Mouse (Mus musculus): Measurements from ENCODE around the gene Ccdc86. TPM values are rescaled to one million over a fixed set of nuclear protein-coding genes. Genes with fewer than 3 reads are reported as not detected.

The Ccdc86 gene
- polyA plus RNA-seq, 1 experiment: 6.2 TPM

DNA sequence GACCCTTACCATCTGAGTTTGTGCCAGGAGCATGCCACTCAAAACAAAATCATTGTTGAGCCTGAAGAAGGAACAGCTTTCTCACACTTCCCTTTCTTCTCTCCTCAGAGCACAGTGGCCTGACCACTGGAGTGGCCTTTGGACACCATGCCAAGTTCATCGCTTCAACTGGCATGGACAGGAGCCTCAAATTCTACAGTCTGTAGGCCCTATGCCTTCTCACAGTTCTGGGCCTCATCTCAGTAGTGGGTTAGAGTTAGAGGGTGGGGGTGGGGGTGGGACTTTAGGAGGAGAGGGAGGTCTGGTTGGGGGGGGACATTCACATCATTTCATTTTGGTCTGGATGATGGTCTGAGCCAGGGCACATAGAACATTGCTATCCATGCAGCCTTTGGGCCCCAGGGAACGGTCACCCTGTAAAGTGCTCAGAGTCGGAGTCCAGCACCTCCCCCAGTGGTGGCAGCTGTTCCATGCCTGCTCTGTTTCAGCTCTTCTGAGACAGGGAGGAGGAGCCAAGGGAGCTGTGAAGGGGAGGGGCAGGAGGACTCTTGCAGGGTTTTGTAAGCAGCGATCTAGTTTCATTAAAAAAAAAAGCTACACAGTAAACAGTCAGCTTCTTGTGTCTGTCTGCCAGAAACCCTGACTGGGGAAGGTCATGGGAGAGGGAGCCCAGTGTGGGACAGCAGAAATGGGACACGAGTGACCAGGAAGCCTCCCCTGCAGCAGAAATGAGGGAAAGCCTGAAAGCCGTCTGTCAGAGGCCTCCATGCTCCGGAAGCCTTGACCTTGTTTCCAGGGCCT is 43.9 kb downstream of the Ccdc86 start:
- TF ChIP-seq CTCF (IDR thresholded peaks at IDR 0.05; ENCODE audit: borderline replicate concordance, extremely low read depth, insufficient read depth, insufficient read length): no peak
- TF ChIP-seq POLR2A (IDR thresholded peaks at IDR 0.05; ENCODE audit: borderline replicate concordance, extremely low read depth, insufficient read depth, insufficient read length, poor library complexity, severe bottlenecking): no peak
- DNase-seq (ENCODE audit: low read depth): peak; percentile 24

DNA sequence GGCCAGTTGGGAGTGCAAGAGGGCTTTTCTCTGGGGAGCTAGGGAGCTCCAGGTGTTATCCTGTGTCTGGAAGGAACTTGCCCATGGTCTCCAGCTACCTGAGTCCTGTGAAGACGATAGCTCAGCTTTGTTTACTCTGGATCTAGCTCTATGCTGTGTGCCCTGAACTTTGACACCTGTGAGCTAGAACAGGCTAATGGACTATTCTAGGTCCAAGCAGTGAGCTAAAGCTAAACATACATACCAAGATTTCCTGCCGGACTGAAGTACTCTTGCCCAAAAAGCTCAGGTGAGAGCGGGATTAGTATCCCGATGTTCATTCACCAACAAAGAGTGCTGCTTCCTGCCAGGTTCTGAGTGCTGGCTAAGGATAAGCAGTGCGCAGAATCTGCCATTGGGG is 44.6 kb downstream of the Ccdc86 start:
- TF ChIP-seq CTCF (IDR thresholded peaks at IDR 0.05; ENCODE audit: borderline replicate concordance, extremely low read depth, insufficient read depth, insufficient read length): no peak
- TF ChIP-seq POLR2A (IDR thresholded peaks at IDR 0.05; ENCODE audit: borderline replicate concordance, extremely low read depth, insufficient read depth, insufficient read length, poor library complexity, severe bottlenecking): no peak
- DNase-seq (ENCODE audit: low read depth): no peak

DNA sequence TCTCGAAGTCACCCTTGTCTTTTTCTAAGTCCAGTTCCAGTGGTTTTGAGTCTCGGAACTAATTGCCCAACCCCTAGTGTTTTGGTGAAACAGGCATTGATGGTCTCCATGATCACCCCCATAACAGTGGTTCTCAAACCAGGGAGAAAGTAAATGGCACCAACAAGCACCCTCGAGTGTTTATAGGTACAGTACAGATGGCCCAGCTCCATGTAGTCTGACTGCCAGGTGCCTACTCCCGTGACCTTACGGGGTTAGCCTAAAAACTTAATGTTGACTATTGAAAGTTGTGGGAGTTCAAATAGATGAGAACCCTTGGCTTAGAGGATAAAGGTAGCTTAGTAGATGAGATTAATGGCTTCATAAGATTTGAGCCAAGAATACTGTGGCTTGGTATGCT is 48.0 kb downstream of the Ccdc86 start:
- no peak for TF ChIP-seq CTCF (IDR thresholded peaks at IDR 0.05; ENCODE audit: borderline replicate concordance, extremely low read depth, insufficient read depth, insufficient read length)
- no peak for TF ChIP-seq POLR2A (IDR thresholded peaks at IDR 0.05; ENCODE audit: borderline replicate concordance, extremely low read depth, insufficient read depth, insufficient read length, poor library complexity, severe bottlenecking)
- no peak for DNase-seq (ENCODE audit: low read depth)

DNA sequence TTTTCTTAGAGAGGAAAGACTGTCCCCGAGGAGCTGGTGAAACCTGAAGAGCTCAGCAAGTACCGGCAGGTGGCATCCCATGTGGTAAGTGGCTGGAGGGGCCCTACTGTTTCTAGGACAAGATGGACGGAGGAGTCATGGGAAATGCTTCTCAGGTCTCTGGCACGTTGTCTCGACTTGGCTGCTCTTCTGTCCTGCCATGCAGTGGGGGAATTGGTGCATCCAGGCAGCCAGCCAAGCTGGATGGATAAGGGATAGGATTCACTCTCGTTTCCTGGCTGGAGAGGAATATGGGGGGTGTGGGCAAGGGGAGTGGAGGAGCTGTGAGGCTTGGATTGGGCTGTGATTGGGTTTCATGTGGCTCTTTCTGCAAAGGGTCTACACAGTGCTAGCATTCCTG is 48.8 kb downstream of the Ccdc86 start:
- DNase-seq (ENCODE audit: low read depth): no peak
- TF ChIP-seq CTCF (IDR thresholded peaks at IDR 0.05; ENCODE audit: borderline replicate concordance, extremely low read depth, insufficient read depth, insufficient read length) (no peak), POLR2A (IDR thresholded peaks at IDR 0.05; ENCODE audit: borderline replicate concordance, extremely low read depth, insufficient read depth, insufficient read length, poor library complexity, severe bottlenecking) (no peak)

DNA sequence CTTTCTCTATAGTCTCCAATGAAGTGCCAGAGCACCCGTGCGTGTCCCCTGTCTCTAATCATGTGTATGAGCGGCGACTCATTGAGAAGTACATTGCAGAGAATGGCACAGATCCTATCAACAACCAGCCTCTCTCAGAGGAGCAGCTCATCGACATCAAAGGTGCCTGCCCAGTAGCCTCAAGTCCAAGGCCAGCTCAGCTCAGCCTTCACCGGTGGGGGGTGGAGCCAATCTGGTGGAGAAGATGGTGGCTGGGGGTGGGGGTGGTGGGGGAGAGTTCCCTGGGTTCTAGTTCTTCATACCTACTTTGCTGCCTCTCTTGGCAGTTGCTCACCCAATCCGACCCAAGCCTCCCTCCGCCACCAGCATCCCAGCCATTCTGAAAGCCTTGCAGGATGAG is 51.6 kb downstream of the Ccdc86 start:
- no peak for TF ChIP-seq POLR2A (IDR thresholded peaks at IDR 0.05; ENCODE audit: borderline replicate concordance, extremely low read depth, insufficient read depth, insufficient read length, poor library complexity, severe bottlenecking)
- no peak for TF ChIP-seq CTCF (IDR thresholded peaks at IDR 0.05; ENCODE audit: borderline replicate concordance, extremely low read depth, insufficient read depth, insufficient read length)
- DNase-seq (ENCODE audit: low read depth): no peak

DNA sequence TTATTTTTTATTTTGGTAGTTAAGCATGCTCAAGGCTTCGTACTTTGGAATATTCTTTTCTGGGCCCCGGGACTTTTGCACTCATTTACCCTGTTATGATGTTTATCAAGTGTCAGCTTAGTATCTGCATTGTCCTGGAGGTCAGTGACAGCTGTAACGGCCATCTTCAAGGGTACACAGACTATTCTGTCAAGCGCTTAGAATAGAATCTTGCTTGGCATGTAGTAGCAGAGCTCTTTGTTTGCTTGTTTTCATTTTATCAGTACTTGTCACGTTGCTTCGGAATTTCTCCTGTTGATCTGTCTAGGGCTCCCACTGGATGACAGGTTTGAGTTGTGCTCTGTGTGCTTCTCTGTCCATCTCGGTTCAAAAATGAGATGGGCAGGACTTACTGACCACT is 52.2 kb downstream of the Ccdc86 start:
- no peak for TF ChIP-seq POLR2A (IDR thresholded peaks at IDR 0.05; ENCODE audit: borderline replicate concordance, extremely low read depth, insufficient read depth, insufficient read length, poor library complexity, severe bottlenecking)
- TF ChIP-seq CTCF (IDR thresholded peaks at IDR 0.05; ENCODE audit: borderline replicate concordance, extremely low read depth, insufficient read depth, insufficient read length): no peak
- no peak for DNase-seq (ENCODE audit: low read depth)

DNA sequence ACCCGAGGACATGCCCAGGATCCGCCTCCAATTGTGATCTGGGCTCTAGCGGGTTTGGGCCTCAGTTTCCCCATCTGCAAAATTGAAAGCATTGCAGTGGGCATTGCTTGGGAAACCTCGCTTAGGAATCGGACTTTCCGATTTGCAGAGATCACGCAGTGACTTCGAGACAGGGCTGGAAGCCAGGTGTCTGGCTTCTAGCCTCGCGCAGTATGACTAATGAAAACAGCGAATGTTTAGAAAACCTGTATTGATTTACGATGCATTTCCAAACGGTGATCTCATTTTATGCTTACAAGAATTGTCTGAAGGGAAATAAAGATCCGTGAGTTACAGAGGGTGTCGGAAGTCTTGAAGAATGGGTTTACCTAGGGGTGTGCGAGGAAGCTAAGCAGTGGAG is 53.4 kb downstream of the Ccdc86 start:
- DNase-seq (ENCODE audit: low read depth): no peak

DNA sequence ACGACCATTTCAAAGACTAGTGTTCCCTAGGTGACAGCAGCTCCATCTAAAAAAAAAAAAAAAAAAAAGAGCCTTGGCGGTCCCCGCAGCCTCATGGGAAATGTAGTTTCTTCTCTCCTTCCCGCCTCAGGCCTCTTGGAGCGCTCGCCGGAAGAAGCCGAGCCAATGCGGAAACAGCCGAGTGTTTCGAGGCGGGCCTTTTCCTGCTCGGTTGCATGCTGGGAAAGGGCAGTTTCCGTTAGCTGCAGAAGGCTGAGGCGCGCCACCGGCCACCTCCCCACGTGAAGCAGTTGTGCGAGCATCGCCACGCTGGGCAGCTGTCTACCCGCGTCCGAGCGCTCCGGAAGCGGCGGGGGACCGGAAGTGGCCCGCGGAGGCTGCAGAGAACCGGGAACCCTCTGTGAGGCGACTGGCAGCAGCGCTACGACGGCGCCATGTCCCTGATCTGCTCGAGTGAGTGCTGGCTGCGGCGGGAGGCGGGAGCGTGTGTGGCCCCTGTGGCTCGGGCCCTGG is 54.0 kb downstream of the Ccdc86 start, which contains the start of gene Prpf19:
TSS of gene Prpf19 (plus strand) at position 216 of the 513 bp plus-strand sequence.
- DNase-seq (ENCODE audit: low read depth): peak; percentile 100
- TF ChIP-seq POLR2A (IDR thresholded peaks at IDR 0.05; ENCODE audit: borderline replicate concordance, extremely low read depth, insufficient read depth, insufficient read length, poor library complexity, severe bottlenecking): peak; percentile 82; the same call in 1 of the 2 replicates
- no peak for TF ChIP-seq CTCF (IDR thresholded peaks at IDR 0.05; ENCODE audit: borderline replicate concordance, extremely low read depth, insufficient read depth, insufficient read length)

More for the DNA sequence above, 53.4 kb downstream of the Ccdc86 start:
- TF ChIP-seq CTCF (IDR thresholded peaks at IDR 0.05; ENCODE audit: borderline replicate concordance, extremely low read depth, insufficient read depth, insufficient read length) (no peak), POLR2A (IDR thresholded peaks at IDR 0.05; ENCODE audit: borderline replicate concordance, extremely low read depth, insufficient read depth, insufficient read length, poor library complexity, severe bottlenecking) (no peak)

DNA sequence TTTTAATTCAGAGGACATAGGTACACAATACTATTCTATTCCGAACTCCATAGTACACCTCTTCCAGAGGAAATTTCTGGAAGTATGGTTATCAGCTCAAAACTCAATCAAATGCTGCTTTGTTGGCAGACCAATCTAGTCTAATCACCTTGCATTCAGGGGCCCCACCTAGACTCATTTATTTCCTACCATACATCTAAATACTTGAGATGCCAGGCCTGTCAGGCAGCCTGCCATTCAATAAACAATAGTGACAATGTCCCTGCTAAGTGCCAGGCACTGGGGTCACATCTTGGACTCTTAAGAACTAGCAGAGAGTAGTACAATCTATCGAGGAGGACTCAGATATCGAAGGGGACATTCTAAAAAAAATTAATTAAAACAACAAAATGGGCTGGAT is 56.9 kb downstream of the Ccdc86 start:
- DNase-seq (ENCODE audit: low read depth): no peak
- TF ChIP-seq POLR2A (IDR thresholded peaks at IDR 0.05; ENCODE audit: borderline replicate concordance, extremely low read depth, insufficient read depth, insufficient read length, poor library complexity, severe bottlenecking) (no peak), CTCF (IDR thresholded peaks at IDR 0.05; ENCODE audit: borderline replicate concordance, extremely low read depth, insufficient read depth, insufficient read length) (no peak)

Other genes with a start within 250 kb of the Ccdc86 start
- gene Cd5, start 210.3 kb downstream of the Ccdc86 start, polyA plus RNA-seq (2012; rRNA removed): 0.16 and 0.20 TPM in 2 replicates
- not detected in 2 replicates for gene Cd6, start 119.2 kb downstream of the Ccdc86 start, polyA plus RNA-seq (2012; rRNA removed)
- 0.61 and 1.0 TPM in 2 replicates for gene Slc15a3, start 109.5 kb downstream of the Ccdc86 start, polyA plus RNA-seq (2012; rRNA removed)
- 292 and 301 TPM in 2 replicates for gene Tmem132a, start 79.3 kb downstream of the Ccdc86 start, polyA plus RNA-seq (2012; rRNA removed)
- gene Tmem109, start 67.3 kb downstream of the Ccdc86 start, polyA plus RNA-seq (2012; rRNA removed): 41.9 and 47.1 TPM in 2 replicates
- 341 and 452 TPM in 2 replicates for gene Prpf19, start 54.0 kb downstream of the Ccdc86 start, polyA plus RNA-seq (2012; rRNA removed)
- 0.13 and 0.16 TPM in 2 replicates for gene Zp1, start 28.6 kb downstream of the Ccdc86 start, polyA plus RNA-seq (2012; rRNA removed)
- gene Ptgdr2, start 12.1 kb downstream of the Ccdc86 start, polyA plus RNA-seq (2012; rRNA removed): 0.30 and 0.44 TPM in 2 replicates
- gene Ms4a10, start 25.4 kb upstream of the Ccdc86 start, polyA plus RNA-seq (2012; rRNA removed): not detected in 2 replicates
- not detected in 2 replicates for gene Ms4a15, start 44.0 kb upstream of the Ccdc86 start, polyA plus RNA-seq (2012; rRNA removed)
- not detected in 2 replicates for gene Ms4a18, start 68.8 kb upstream of the Ccdc86 start, polyA plus RNA-seq (2012; rRNA removed)
- gene Ms4a8a, start 131.8 kb upstream of the Ccdc86 start, polyA plus RNA-seq (2012; rRNA removed): not detected in 2 replicates
- gene 1700017D01Rik, start 181.6 kb upstream of the Ccdc86 start, polyA plus RNA-seq (2012; rRNA removed): not detected in 2 replicates
- not detected in 2 replicates for gene 1700025F22Rik, start 216.1 kb upstream of the Ccdc86 start, polyA plus RNA-seq (2012; rRNA removed)
- not detected in 2 replicates for gene Ms4a13, start 247.5 kb upstream of the Ccdc86 start, polyA plus RNA-seq (2012; rRNA removed)

Measured in brain, embryonic 14.5 days (tissue).